Mouse (Mus musculus) heart, embryonic 10.5 days (tissue): ENCODE measurements around the gene Pik3r5. TPM values are rescaled to one million over a fixed set of nuclear protein-coding genes. Genes with fewer than 3 reads are reported as not detected.
A peak's percentile ranks its signal among the peaks of the same experiment; 100 is the strongest.

Experiments
- DNase-seq: peaks from one replicate; pipeline ENCODE4 v3.0.0-alpha.2; 2017; ENCODE audit warnings: low spot score
- H3K27ac ChIP-seq: fragments of 300-500 bp; sonication (generic); 2 replicates; pipeline ENCODE4 v1.5.1; 2016; ENCODE audit warnings: mild to moderate bottlenecking
- H3K27me3 ChIP-seq: fragments of 300-500 bp; sonication (generic); 2 replicates; pipeline ENCODE4 v1.6.1; 2016; ENCODE audit warnings: mild to moderate bottlenecking; ENCODE audit not compliant: poor library complexity, insufficient read depth, severe bottlenecking
- H3K36me3 ChIP-seq: fragments of 300-500 bp; sonication (generic); 2 replicates; pipeline ENCODE4 v1.6.1; 2016; ENCODE audit warnings: mild to moderate bottlenecking, moderate library complexity
- H3K4me1 ChIP-seq: fragments of 300-500 bp; sonication (generic); 2 replicates; pipeline ENCODE4 v1.6.1; 2016; ENCODE audit warnings: mild to moderate bottlenecking
- H3K4me3 ChIP-seq: fragments of 300-500 bp; sonication (generic); 2 replicates; pipeline ENCODE4 v1.5.1; 2016; ENCODE audit warnings: mild to moderate bottlenecking, moderate library complexity
- H3K9me3 ChIP-seq: fragments of 300-500 bp; sonication (generic); 2 replicates; pipeline ENCODE4 v1.6.1; 2016; ENCODE audit warnings: mild to moderate bottlenecking, moderate library complexity
- WGBS: fragments of 180-500 bp; shearing (Covaris S2); methylation state at CpG from one replicate; pipeline ENCODE4 v1.1.7; 2016; 5-methylcytosine and 5-hydroxymethylcytosine counted together
- polyA plus RNA-seq: library from polyadenylated mRNA; unstranded; fragments of >200 nt; fragmentation: Nextera tagmentation; extraction: Ambion mirVana; gene quantifications from 2 replicates; pipeline ENCODE4 v1.2.1, GENCODE M21; 2016

Pik3r5 gene
- polyA plus RNA-seq, 1 experiment from 2014 or later, result 0.48 TPM

- peaks cover 9% of the 10 kb centered on the region; the same call in 1 of the 2 replicates for H3K27me3 ChIP-seq
- no peak for DNase-seq
- H3K4me3 ChIP-seq, result no peak overlapping the region
- H3K9me3 ChIP-seq, result no peaks in the 10 kb centered on the region
- no peak overlapping the region for H3K27ac ChIP-seq
- 71% methylated on average over 6 of the region's 6 CpGs for WGBS
- no peaks in the 10 kb centered on the region for H3K36me3 ChIP-seq
- no peaks in the 10 kb centered on the region for H3K4me1 ChIP-seq
These were observed 51.3 kb downstream of the Pik3r5 start for GRCm38 (mm10) chr11:68483213-68483612.

DNA sequence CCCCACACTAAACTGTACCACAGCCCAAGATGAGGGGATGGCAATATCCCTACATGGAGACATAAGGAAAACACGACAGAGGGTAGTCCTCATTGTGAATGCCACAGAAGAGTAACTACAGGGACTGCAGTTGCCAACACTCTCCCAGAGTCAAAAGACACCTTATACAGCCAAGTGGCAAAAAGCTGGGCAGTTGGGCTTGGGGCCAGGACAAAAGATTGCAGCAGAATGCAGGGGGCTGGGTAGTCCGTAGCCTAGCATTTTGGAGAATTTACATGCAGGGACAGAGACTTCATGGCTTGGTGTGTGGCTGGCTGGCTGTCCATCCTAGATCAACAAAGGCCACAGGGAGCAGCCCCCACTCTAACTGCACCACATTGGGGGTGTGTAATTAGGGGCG is 52.5 kb downstream of the Pik3r5 start:
- Histone ChIP-seq H3K27me3 (peaks cover 9% of the 10 kb centered on the region; the same call in 1 of the 2 replicates), H3K4me3 (no peak overlapping the region), H3K9me3 (no peaks in the 10 kb centered on the region), H3K27ac (no peak overlapping the region), H3K4me1 (no peaks in the 10 kb centered on the region), H3K36me3 (no peaks in the 10 kb centered on the region)
- WGBS, result 70% methylated on average over 3 of the region's 3 CpGs
- DNase-seq, result no peak

DNA sequence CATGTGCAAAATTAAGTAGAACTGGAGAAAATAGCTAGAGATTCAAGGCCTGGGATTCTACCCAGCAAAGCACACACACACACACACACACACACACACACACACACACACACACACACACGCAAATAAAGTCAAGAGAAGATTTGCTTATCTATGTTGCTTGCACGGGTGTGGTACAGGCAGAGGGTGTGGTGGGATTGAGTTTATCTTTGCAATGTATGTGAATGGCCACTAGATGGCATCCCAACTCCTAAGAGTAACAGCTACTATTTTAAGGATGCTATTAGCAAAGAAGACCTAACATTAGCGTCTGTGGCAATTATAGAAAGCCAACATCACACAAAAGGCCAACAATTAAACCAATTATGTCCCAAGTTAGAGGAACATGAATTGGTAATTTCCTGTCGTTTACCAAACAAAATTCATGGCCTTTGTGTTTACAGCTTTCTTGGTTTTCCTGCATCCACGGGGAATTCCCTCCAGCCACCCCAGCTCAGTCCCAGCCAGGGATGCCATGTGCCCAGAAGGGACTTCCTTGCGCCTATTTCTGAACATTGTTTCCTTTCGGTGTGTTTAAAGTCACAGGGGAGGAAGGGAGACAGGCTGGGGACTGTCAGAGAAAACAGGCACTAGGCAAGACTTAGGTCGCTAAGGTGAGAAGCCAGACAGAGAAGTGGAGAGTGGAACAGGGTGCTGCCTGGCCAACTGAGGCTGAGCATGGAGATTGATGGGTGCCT is 53.5 kb downstream of the Pik3r5 start:
- Histone ChIP-seq H3K27me3 (peaks cover 12% of the 10 kb centered on the region), H3K4me3 (no peak overlapping the region), H3K27ac (no peak overlapping the region), H3K9me3 (no peaks in the 10 kb centered on the region), H3K36me3 (no peaks in the 10 kb centered on the region), H3K4me1 (no peaks in the 10 kb centered on the region)
- 30% methylated on average over 8 of the region's 8 CpGs for WGBS
- no peak for DNase-seq

DNA sequence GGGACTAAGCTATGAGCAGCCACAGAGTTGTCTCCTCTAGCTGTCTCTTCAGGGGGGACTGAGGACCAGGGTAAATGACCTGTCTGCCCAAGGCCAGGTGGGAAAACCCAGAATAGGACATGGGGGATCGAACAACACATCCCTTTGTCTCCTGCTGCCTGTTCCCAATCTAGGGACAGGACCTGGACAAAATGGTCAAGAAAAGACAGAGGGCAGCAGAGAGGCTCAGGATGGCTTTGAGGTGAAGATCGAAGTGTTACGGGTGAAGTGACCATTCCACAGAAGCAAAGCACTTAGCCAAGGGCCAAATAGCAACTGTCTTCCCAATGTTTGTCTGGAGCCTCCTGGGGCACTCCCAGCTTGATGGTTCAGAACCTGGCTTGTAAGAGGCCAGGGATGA is 54.2 kb downstream of the Pik3r5 start:
- Histone ChIP-seq H3K27ac (no peak overlapping the region), H3K36me3 (no peaks in the 10 kb centered on the region), H3K27me3 (peaks cover 19% of the 10 kb centered on the region), H3K9me3 (no peaks in the 10 kb centered on the region), H3K4me3 (no peak overlapping the region), H3K4me1 (no peaks in the 10 kb centered on the region)
- 86% methylated on average over 3 of the region's 3 CpGs for WGBS
- no peak for DNase-seq

DNA sequence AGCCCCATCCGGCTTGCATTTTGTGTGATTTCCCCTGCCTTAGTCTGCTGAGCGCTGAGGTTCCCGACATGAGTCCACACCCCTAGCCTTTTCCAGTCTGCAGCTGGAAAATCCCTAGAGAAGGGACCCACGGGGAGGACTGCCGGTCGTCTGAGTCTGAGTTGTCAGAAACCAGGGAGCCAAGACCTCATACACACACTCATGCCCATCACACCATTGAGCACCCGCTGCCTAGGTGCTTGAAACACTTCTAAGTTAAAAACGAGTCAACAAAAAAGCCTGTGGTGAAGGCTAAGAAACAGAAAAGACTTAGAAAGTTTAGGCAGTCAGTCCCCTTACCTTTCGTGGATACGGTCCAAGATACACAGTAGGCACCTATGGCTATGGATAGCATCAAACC is 55.8 kb downstream of the Pik3r5 start:
- Histone ChIP-seq H3K27me3 (peaks cover 25% of the 10 kb centered on the region), H3K36me3 (no peaks in the 10 kb centered on the region), H3K4me3 (no peak overlapping the region), H3K4me1 (no peaks in the 10 kb centered on the region), H3K27ac (no peak overlapping the region), H3K9me3 (no peaks in the 10 kb centered on the region)
- no peak for DNase-seq
- 85% methylated on average over 10 of the region's 10 CpGs for WGBS

- 73% methylated on average over 6 of the region's 6 CpGs for WGBS
- DNase-seq, result no peak
- H3K4me3 ChIP-seq, result no peak overlapping the region
- peaks cover 32% of the 10 kb centered on the region for H3K27me3 ChIP-seq
- no peaks in the 10 kb centered on the region for H3K4me1 ChIP-seq
- H3K36me3 ChIP-seq, result no peaks in the 10 kb centered on the region
- H3K9me3 ChIP-seq, result no peaks in the 10 kb centered on the region
- H3K27ac ChIP-seq, result no peak overlapping the region
These were observed 56.4 kb downstream of the Pik3r5 start for GRCm38 (mm10) chr11:68488256-68488824.

- Histone ChIP-seq H3K27me3 (peaks cover 38% of the 10 kb centered on the region), H3K4me3 (no peak overlapping the region), H3K4me1 (no peaks in the 10 kb centered on the region), H3K27ac (no peak overlapping the region), H3K9me3 (no peaks in the 10 kb centered on the region), H3K36me3 (no peaks in the 10 kb centered on the region)
- 65% methylated on average over 2 of the region's 2 CpGs for WGBS
- DNase-seq, result no peak
These were observed 57.3 kb downstream of the Pik3r5 start for GRCm38 (mm10) chr11:68489236-68489635.

DNA sequence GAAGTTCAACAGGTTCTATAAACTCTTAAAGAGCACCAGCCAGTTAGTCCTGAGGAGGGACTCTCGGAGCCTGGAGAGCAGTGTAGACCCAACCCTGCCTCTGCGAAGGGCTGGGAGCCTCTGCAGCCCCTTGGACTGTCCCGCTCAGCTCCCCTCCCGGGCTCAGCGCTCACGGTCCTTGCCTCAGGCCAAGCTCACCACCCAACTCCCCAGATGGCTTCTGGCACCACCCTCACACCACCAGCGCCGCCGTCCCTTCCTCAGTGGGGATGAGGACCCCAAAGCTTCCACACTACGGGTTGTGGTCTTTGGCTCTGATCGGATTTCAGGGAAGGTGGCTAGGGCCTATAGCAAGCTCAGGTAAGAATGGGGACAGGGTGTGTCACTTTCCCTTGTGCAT is 60.7 kb downstream of the Pik3r5 start:
- Histone ChIP-seq H3K36me3 (no peaks in the 10 kb centered on the region), H3K27me3 (peaks cover 54% of the 10 kb centered on the region), H3K4me3 (no peak overlapping the region), H3K9me3 (no peaks in the 10 kb centered on the region), H3K4me1 (peaks cover 3% of the 10 kb centered on the region; the same call in 1 of the 2 replicates), H3K27ac (no peak overlapping the region)
- 87% methylated on average over 11 of the region's 11 CpGs for WGBS
- no peak for DNase-seq

GRCm38 (mm10) chr11:68493760-68494159 is 61.8 kb downstream of the Pik3r5 start:
- DNase-seq, result no peak
- Histone ChIP-seq H3K27ac (peak overlapping the region; percentile 36; the same call in 1 of the 2 replicates), H3K9me3 (no peaks in the 10 kb centered on the region), H3K36me3 (no peaks in the 10 kb centered on the region), H3K4me1 (peaks cover 3% of the 10 kb centered on the region; the same call in 1 of the 2 replicates), H3K4me3 (no peak overlapping the region), H3K27me3 (peaks cover 54% of the 10 kb centered on the region)
- 68% methylated on average over 5 of the region's 5 CpGs for WGBS

- DNase-seq, result no peak
- 61% methylated on average over 6 of the region's 6 CpGs for WGBS
- Histone ChIP-seq H3K4me3 (no peak overlapping the region), H3K36me3 (no peaks in the 10 kb centered on the region), H3K27me3 (peaks cover 63% of the 10 kb centered on the region), H3K9me3 (no peaks in the 10 kb centered on the region), H3K27ac (no peak overlapping the region), H3K4me1 (peaks cover 15% of the 10 kb centered on the region)
These were observed 65.2 kb downstream of the Pik3r5 start for GRCm38 (mm10) chr11:68497081-68497480.

DNA sequence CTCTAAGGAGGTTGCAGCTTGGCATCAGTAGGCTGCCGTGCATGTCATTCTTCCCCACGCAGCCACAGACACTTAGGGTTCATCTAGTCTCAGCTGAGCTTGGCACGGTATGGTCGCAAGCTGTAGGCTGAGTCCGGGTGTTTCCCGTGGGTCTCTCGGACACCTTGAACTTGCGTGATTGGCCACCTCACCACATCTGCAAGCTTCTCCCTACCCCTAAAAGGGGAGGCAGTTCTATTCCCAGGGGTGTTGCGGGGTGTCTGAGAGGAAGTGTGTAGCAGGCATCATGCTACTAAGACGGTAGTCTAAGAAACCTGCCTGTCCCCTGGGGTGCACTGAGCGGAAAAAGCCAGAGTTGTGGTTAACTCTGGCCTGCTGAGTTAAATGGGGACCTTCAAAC is 66.6 kb downstream of the Pik3r5 start:
- WGBS, result 86% methylated on average over 11 of the region's 11 CpGs

GRCm38 (mm10) chr11:68498999-68499699 is 67.2 kb downstream of the Pik3r5 start:
- H3K4me1 ChIP-seq, result peaks cover 15% of the 10 kb centered on the region
- H3K36me3 ChIP-seq, result no peaks in the 10 kb centered on the region
- no peak overlapping the region for H3K27ac ChIP-seq
- no peak overlapping the region for H3K4me3 ChIP-seq
- 67% methylated on average over 8 of the region's 8 CpGs for WGBS
- no peak for DNase-seq
- H3K27me3 ChIP-seq, result peaks cover 57% of the 10 kb centered on the region
- H3K9me3 ChIP-seq, result no peaks in the 10 kb centered on the region

More for the DNA sequence above, 66.6 kb downstream of the Pik3r5 start:
- peaks cover 64% of the 10 kb centered on the region for H3K27me3 ChIP-seq
- no peak overlapping the region for H3K27ac ChIP-seq
- no peak overlapping the region for H3K4me3 ChIP-seq
- no peaks in the 10 kb centered on the region for H3K36me3 ChIP-seq
- no peak for DNase-seq
- peaks cover 15% of the 10 kb centered on the region for H3K4me1 ChIP-seq
- no peaks in the 10 kb centered on the region for H3K9me3 ChIP-seq

GRCm38 (mm10) chr11:68500949-68501350 is 69.0 kb downstream of the Pik3r5 start:
- Histone ChIP-seq H3K4me3 (peak overlapping the region; percentile 27; the same call in 1 of the 2 replicates), H3K27me3 (peaks cover 44% of the 10 kb centered on the region; the same call in 1 of the 2 replicates), H3K9me3 (no peaks in the 10 kb centered on the region), H3K36me3 (no peaks in the 10 kb centered on the region), H3K27ac (no peak overlapping the region), H3K4me1 (peaks cover 15% of the 10 kb centered on the region)
- DNase-seq, result no peak
- 16% methylated on average over 14 of the region's 14 CpGs for WGBS
